9 mouse cellular contexts compared by ENCODE assay signal in the genomic region with DNA sequence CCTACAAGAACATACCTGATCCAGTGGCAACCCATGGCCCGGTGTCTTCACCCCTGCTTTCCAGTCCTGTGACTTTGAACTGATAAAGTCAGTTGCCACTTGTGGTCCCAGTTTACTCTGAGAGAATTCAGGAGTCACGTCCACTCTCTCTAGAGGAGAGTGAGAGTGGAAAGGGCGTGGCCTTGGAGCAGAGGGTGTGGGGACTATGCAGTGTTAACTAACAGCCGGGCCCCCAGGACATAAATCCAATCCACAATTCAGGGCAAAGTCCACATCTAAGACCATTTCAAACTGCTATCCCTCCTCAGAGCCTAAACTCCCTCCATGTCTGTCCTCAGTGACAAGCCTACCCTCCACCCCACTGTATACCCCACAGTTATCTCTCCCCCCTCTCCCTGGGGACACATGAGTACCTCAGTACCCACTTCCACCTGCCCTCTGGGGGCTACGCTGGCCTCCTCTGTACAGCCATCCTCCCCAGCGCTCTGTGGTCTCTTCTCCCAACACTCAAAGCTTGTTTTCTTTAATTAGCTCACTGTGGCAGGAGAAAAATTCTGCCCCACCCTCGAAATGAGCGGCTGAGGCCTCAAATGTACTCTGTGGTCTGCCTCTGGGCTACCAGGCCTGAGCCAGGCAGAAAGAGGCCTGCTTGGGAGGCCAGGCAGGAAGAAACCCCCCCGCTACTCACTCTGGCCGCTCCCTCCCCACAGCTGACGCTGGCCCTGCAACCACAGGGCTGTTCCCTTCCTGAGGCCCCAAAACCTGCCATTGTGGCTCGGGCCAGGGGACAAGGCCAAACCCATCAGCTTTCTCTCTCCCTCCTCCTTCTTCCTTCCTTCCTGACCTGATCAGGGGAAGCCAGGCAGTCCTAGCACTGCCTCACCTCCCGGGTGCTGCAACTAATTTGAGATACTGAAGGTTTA. TPM values are rescaled to one million over a fixed set of nuclear protein-coding genes. Genes with fewer than 3 reads are reported as not detected.
DNase-seq lines count a peak whose midpoint lies in the region; ATAC-seq lines count a peak whose summit lies in the region.
"Had no signal": no experiment of that assay in that cellular context is flagged by ENCODE, and none has a peak within 500 bp of the region (broad histone marks: within the 10 kb centered on the region; RNA-seq: fewer than 3 reads in every experiment).

No protein-coding gene starts in this region.

- DNase-seq in kidney, adult 18-20 months, result no peak
- no peak for DNase-seq in embryonic facial prominence, embryonic 10.5 days (ENCODE audit: low spot score)
- peak; percentile 49 to 52 for DNase-seq in heart, postnatal 36 days
- DNase-seq in layer of hippocampus, adult 9-10 months (ENCODE audit: low spot score), result no peak
- DNase-seq in cerebellum, adult 8-10 months, result no peak

- peaks cover 81% of the 10 kb centered on the region for H3K4me1 ChIP-seq in kidney, embryonic 15.5 days
- H3K4me1 ChIP-seq in embryonic facial prominence, embryonic 10.5 days, result peaks cover 67% of the 10 kb centered on the region
- peaks cover 46% of the 10 kb centered on the region for H3K4me1 ChIP-seq in lung, embryonic 16.5 days (replicated peaks; ENCODE audit: control insufficient read depth, insufficient read depth, low read length)

- peak; percentile 43; the same call in 1 of the 2 replicates for ATAC-seq in kidney, embryonic 15.5 days (replicated peaks; ENCODE audit: low FRiP score)
- peak; percentile 67 for ATAC-seq in lung, embryonic 16.5 days (ENCODE audit: low read depth)
- ATAC-seq in inflammation-experienced regulatory T-cells, adult 6 months, result no peak

- H3K9ac ChIP-seq in kidney, embryonic 15.5 days, result peak overlapping the region; percentile 15; the same call in 1 of the 2 replicates
- H3K9ac ChIP-seq in lung, embryonic 16.5 days (ENCODE audit: low read length), result peak overlapping the region; percentile 52
- H3K9ac ChIP-seq: midbrain, embryonic 12.5 days had no signal

- no peaks in the 10 kb centered on the region for H3K9me3 ChIP-seq in kidney, embryonic 15.5 days (replicated peaks)
- H3K9me3 ChIP-seq in embryonic facial prominence, embryonic 10.5 days, result no peaks in the 10 kb centered on the region
- no peaks in the 10 kb centered on the region for H3K9me3 ChIP-seq in lung, embryonic 16.5 days (ENCODE audit: control insufficient read depth, low read length)
- H3K9me3 ChIP-seq: midbrain, embryonic 12.5 days had no signal

- WGBS in kidney, embryonic 15.5 days, result 22% methylated on average over 13 of the region's 13 CpGs
- 60% methylated on average over 13 of the region's 13 CpGs for WGBS in embryonic facial prominence, embryonic 10.5 days
- WGBS in lung, embryonic 16.5 days, result 36% methylated on average over 13 of the region's 13 CpGs

- H3K4me3 ChIP-seq in kidney, embryonic 15.5 days (replicated peaks), result no peak overlapping the region
- no peak overlapping the region for H3K4me3 ChIP-seq in embryonic facial prominence, embryonic 10.5 days
- H3K4me3 ChIP-seq in lung, embryonic 16.5 days (ENCODE audit: low read length), result no peak overlapping the region
- H3K4me3 ChIP-seq: midbrain, embryonic 12.5 days had no signal

- H3K27ac ChIP-seq in kidney, embryonic 15.5 days, result peak overlapping the region; percentile 91
- peak overlapping the region; percentile 72 for H3K27ac ChIP-seq in embryonic facial prominence, embryonic 10.5 days (replicated peaks)
- peak overlapping the region; percentile 87 for H3K27ac ChIP-seq in lung, embryonic 16.5 days (ENCODE audit: low read length)
- H3K27ac ChIP-seq: midbrain, embryonic 12.5 days had no signal

- H3K36me3 ChIP-seq in kidney, embryonic 15.5 days, result no peaks in the 10 kb centered on the region
- H3K36me3 ChIP-seq in embryonic facial prominence, embryonic 10.5 days (replicated peaks), result peaks cover 35% of the 10 kb centered on the region
- H3K36me3 ChIP-seq in lung, embryonic 16.5 days (ENCODE audit: control insufficient read depth, insufficient read depth, low read length), result no peaks in the 10 kb centered on the region
- H3K36me3 ChIP-seq: midbrain, embryonic 12.5 days had no signal

- no peaks in the 10 kb centered on the region for H3K27me3 ChIP-seq in kidney, embryonic 15.5 days
- H3K27me3 ChIP-seq in embryonic facial prominence, embryonic 10.5 days (replicated peaks; ENCODE audit: low read depth, poor library complexity, severe bottlenecking), result no peaks in the 10 kb centered on the region
- no peaks in the 10 kb centered on the region for H3K27me3 ChIP-seq in lung, embryonic 16.5 days (ENCODE audit: control insufficient read depth, insufficient read depth, low read depth, low read length)
- H3K27me3 ChIP-seq: midbrain, embryonic 12.5 days had no signal

- intact Hi-C loops in heart, postnatal 36 days (cut with DNase I), result no loop called here

- H3K4me2 ChIP-seq in kidney, embryonic 15.5 days, result peak overlapping the region; percentile 12; the same call in 1 of the 2 replicates
- H3K4me2 ChIP-seq in lung, embryonic 16.5 days (ENCODE audit: low read depth, low read length), result no peak overlapping the region
- H3K4me2 ChIP-seq: midbrain, embryonic 12.5 days had no signal

RNA-seq across cellular contexts. Expression of a gene that starts 31.4 kb away (rescaled TPM):
- 25.0 and 26.5 TPM in 2 replicates for polyA plus RNA-seq in kidney, embryonic 15.5 days (2015; fragmentation: Nextera tagmentation; extraction: Ambion mirVana)
- polyA plus RNA-seq in embryonic facial prominence, embryonic 10.5 days (2016; fragmentation: Nextera tagmentation; extraction: Ambion mirVana), result 23.4 and 25.5 TPM in 2 replicates
- 10 to 100 TPM; 12.5 to 13.2 TPM for total RNA-seq in heart, postnatal 36 days (2021)
- 18.0 and 19.5 TPM in 2 replicates for polyA plus RNA-seq in lung, embryonic 16.5 days (2015; fragmentation: Nextera tagmentation; extraction: Ambion mirVana)
- polyA plus RNA-seq in inflammation-experienced regulatory T-cells, adult 6 months (2017; shearing (Covaris generic)), result 10 to 100 TPM; 16.5 to 24.6 (median 16.8) TPM

Comparison
In these comparisons a context has a peak if more than half of its experiments do, and no peak if none do; other contexts are left out.
1. DNase-seq: peak in heart, postnatal 36 days (2 of 2); none in kidney, adult 18-20 months (single experiment), embryonic facial prominence, embryonic 10.5 days (single experiment), layer of hippocampus, adult 9-10 months (single experiment) and cerebellum, adult 8-10 months (single experiment).
2. Peak in every context shown above with its lines, with median percentiles within 50 percentile points of each other: H3K27ac ChIP-seq.